Mouse (Mus musculus) olfactory bulb, adult 2 months (tissue): Measurements from ENCODE around the gene Elovl3.

Source experiments
- CTCF ChIP-seq: fragments of 200-500 bp; IDR thresholded peaks from 2 replicates; pipeline ENCODE4 v1.5.1; 2012; ENCODE audit warnings: low read depth, mild to moderate bottlenecking, low read length, moderate library complexity; ENCODE audit not compliant: insufficient read depth
- POLR2A ChIP-seq: fragments of 200-500 bp; IDR thresholded peaks from 2 replicates; pipeline ENCODE4 v1.6.1; 2012; ENCODE audit warnings: mild to moderate bottlenecking, low read depth, low read length, moderate library complexity; ENCODE audit not compliant: insufficient read depth

DNA sequence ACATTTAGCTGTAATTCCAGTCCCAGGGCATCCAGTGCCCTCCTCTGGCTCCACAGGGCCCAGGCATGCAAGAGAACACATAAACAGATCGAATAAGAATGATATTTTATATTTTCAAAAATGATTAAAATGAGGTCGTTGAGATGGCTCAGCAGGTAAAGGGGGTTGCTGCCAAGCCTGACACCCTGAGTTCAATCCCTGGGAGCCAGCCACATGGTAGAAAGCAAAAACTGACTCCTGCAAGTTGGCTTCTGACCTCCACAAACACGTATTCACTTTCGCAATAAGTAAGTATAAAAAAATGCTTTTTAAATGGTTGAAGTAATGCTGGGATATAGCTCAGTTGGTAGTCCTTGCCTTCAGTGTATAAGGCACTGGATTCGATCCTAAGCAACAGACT lies 20.9 kb upstream of the Elovl3 start:
- TF ChIP-seq POLR2A = no peak
- TF ChIP-seq CTCF = no peak
